Mouse (Mus musculus): Measurements from ENCODE around the gene Col6a1. TPM values are rescaled to one million over a fixed set of nuclear protein-coding genes. Genes with fewer than 3 reads are reported as not detected.
A peak's percentile ranks its signal among the peaks of the same experiment; 100 is the strongest.

Col6a1 gene
- polyA plus RNA-seq, 1 experiment, result not detected

- Histone ChIP-seq H3K9me3 (peaks cover 17% of the 10 kb centered on the region), H3K27me3 (replicated peaks) (peaks cover 39% of the 10 kb centered on the region), H3K4me3 (replicated peaks) (no peak overlapping the region), H3K4me1 (0 out of 2 replicates have a peak, but pooled peaks cover 4% of the 10 kb centered on the region), H3K36me3 (replicated peaks; ENCODE audit: low read length) (no peaks in the 10 kb centered on the region)
- TF ChIP-seq GATA1 (IDR thresholded peaks at IDR 0.05; ENCODE audit: borderline replicate concordance, low read length), result no peak
- TF ChIP-seq FLI1 (IDR thresholded peaks at IDR 0.05; ENCODE audit: low read length), result no peak
Observed at GRCm38 (mm10) chr10:76668261-76668946, 57.6 kb downstream of the Col6a1 start.

GRCm38 (mm10) chr10:76667197-76667805 lies 58.7 kb downstream of the Col6a1 start:
- Histone ChIP-seq H3K4me3 (replicated peaks) (peak overlapping the region; percentile 35), H3K36me3 (replicated peaks; ENCODE audit: low read length) (no peaks in the 10 kb centered on the region), H3K4me1 (0 out of 2 replicates have a peak, but pooled peaks cover 4% of the 10 kb centered on the region), H3K9me3 (peaks cover 17% of the 10 kb centered on the region), H3K27me3 (replicated peaks) (peaks cover 36% of the 10 kb centered on the region)
- TF ChIP-seq GATA1 (IDR thresholded peaks at IDR 0.05; ENCODE audit: borderline replicate concordance, low read length) (no peak), FLI1 (IDR thresholded peaks at IDR 0.05; ENCODE audit: low read length) (no peak)

DNA sequence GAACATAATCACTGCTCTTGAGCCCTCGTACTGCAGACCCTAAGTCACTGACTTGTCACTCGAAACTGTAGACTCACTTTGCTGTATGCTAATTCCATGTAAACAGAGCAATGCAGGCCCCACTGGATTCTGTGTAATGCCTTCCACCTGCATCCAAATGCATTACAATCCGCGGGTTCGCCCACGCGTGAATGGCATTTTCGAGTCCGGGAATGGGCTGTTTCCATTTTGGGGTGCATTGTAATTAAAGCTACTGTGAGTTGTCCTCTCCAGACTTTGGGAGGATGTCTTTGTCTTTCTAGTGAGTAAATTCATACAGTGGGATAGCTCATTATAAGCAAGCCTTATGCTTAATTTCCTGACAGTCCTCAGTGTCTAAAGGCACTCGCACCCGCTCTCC lies 60.4 kb downstream of the Col6a1 start:
- TF ChIP-seq FLI1 (IDR thresholded peaks at IDR 0.05; ENCODE audit: low read length) (no peak), GATA1 (IDR thresholded peaks at IDR 0.05; ENCODE audit: borderline replicate concordance, low read length) (no peak)
- Histone ChIP-seq H3K4me1 (0 out of 2 replicates have a peak, but pooled peaks cover 4% of the 10 kb centered on the region), H3K27me3 (replicated peaks) (peaks cover 34% of the 10 kb centered on the region), H3K9me3 (peaks cover 17% of the 10 kb centered on the region), H3K4me3 (replicated peaks) (no peak overlapping the region), H3K36me3 (replicated peaks; ENCODE audit: low read length) (no peaks in the 10 kb centered on the region)

DNA sequence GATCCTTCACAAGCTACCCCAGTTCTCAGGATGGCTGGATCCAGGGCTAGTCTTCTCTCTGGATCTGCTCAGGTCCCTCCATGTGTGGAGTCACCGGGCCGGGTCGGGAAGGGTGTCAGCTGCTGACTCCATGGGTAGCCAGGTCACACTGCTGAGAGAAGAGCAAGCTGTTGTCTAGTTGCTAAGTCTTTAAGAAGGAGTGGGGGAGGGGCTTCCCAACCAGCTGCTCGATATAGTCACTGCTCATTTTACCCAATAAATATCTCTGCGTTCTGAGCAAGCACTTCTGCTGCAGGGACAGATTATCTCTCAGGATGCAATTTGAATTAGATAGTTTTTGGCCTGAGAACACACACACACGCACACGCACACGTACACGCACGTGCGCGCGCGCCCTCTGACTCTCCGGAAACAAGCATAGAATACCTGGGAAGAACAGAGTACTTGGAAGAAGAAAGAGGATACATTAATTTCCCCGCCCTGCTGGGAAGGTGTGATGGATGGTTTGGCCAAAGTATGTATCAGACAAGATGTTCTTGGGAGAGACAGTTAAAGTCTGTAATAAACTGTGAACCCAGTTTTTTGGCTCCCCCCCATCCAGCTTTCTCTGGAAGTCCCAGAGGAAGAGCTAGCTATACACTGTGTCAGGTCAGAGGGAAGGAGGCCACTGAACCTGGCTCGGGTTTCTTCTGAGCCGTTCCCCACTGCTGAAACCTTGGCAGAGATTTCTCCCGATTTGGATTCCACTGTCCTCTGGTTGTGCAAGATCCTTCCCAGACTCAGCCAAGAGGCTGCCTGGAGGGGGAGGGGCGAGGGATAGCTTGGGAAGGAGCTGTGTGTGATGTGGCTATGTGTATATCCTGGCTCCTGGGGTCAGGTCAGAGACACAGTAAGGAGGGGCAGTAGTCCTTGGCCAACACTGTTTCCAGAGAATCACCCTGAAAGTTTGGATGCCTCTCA lies 61.5 kb downstream of the Col6a1 start:
- Histone ChIP-seq H3K9me3 (peaks cover 17% of the 10 kb centered on the region), H3K36me3 (replicated peaks; ENCODE audit: low read length) (no peaks in the 10 kb centered on the region), H3K4me1 (0 out of 2 replicates have a peak, but pooled peaks cover 4% of the 10 kb centered on the region), H3K4me3 (replicated peaks) (no peak overlapping the region), H3K27me3 (replicated peaks) (peaks cover 25% of the 10 kb centered on the region)
- TF ChIP-seq FLI1 (IDR thresholded peaks at IDR 0.05; ENCODE audit: low read length) (no peak), GATA1 (IDR thresholded peaks at IDR 0.05; ENCODE audit: borderline replicate concordance, low read length) (no peak)

Other genes with a start within 250 kb of the Col6a1 start
- 13.1 and 30.8 TPM in 2 replicates for gene Lss, start 194.6 kb downstream of the Col6a1 start, polyA plus RNA-seq (2012; ENCODE audit: insufficient read depth, low replicate concordance)
- not detected in 2 replicates for gene Spatc1l, start 163.9 kb downstream of the Col6a1 start, polyA plus RNA-seq (2012; ENCODE audit: insufficient read depth, low replicate concordance)
- gene Ftcd, start 150.5 kb downstream of the Col6a1 start, polyA plus RNA-seq (2012; ENCODE audit: insufficient read depth, low replicate concordance), result not detected in 2 replicates
- gene Col6a2, start 102.5 kb downstream of the Col6a1 start, polyA plus RNA-seq (2012; ENCODE audit: insufficient read depth, low replicate concordance), result not detected in 2 replicates
- gene Pcbp3, start 235.7 kb upstream of the Col6a1 start, polyA plus RNA-seq (2012; ENCODE audit: insufficient read depth, low replicate concordance), result 1.3 and 2.0 TPM in 2 replicates